Mouse (Mus musculus) testis, adult 2 months (tissue): ENCODE results near the gene Mier3.

ENCODE experiments used
- CTCF ChIP-seq: fragments of 200-500 bp; IDR thresholded peaks from 2 replicates; pipeline ENCODE4 v1.5.1; 2012; ENCODE audit warnings: low read depth, mild to moderate bottlenecking, inconsistent platforms, low read length, moderate library complexity; ENCODE audit not compliant: control insufficient read depth, insufficient read depth, insufficient replicate concordance
- POLR2A ChIP-seq: fragments of 200-500 bp; IDR thresholded peaks from 2 replicates; pipeline ENCODE4 v1.6.1; 2012; ENCODE audit warnings: low read depth, mild to moderate bottlenecking, inconsistent platforms, low read length, moderate library complexity; ENCODE audit not compliant: control insufficient read depth

DNA sequence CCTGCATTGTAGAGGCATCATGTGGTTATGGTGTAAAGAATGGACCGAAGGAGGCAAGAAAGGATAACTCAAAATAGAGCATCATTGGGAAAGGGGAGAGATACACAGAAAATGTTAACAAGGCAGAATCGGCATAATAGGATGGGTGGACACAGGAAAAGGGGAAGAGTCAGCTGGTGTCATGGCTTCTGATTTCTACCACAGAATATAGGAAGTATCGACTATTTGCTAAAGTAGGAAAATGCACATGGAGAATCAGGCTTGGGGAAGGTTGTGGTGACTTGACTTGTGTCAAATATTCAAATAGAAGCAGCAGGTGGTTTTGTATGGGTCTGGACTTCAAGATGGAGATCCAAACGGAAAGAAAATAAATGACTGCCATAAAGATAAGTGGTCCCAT lies 33.5 kb upstream of the Mier3 start:
- TF ChIP-seq CTCF (no peak), POLR2A (no peak)
